Mouse (Mus musculus) stomach, embryonic 14.5 days (tissue): ENCODE measurements around the gene Cubn. TPM values are rescaled to one million over a fixed set of nuclear protein-coding genes. Genes with fewer than 3 reads are reported as not detected.

ENCODE experiments used
- ATAC-seq: fragments of 200-750 bp; cut with Nextera tagmentation; 2 replicates; pipeline ENCODE4 v1.8.0; 2017; ENCODE audit warnings: low read depth, moderate TSS enrichment; ENCODE audit not compliant: insufficient number of reproducible peaks, insufficient read depth, low FRiP score
- H3K27ac ChIP-seq: fragments of 300-500 bp; sonication (generic); 2 replicates; pipeline ENCODE4 v1.5.1; 2014; ENCODE audit warnings: mild to moderate bottlenecking, low read length, moderate library complexity, mixed read lengths
- H3K27me3 ChIP-seq: fragments of 300-500 bp; sonication (generic); 2 replicates; pipeline ENCODE4 v1.6.1; 2014; ENCODE audit warnings: low read length, control low read depth, mixed read lengths; ENCODE audit not compliant: control insufficient read depth, insufficient read depth
- H3K36me3 ChIP-seq: fragments of 300-500 bp; sonication (generic); 2 replicates; pipeline ENCODE4 v1.6.1; 2014; ENCODE audit warnings: mild to moderate bottlenecking, control low read depth, low read length, moderate library complexity, mixed read lengths; ENCODE audit not compliant: control insufficient read depth, insufficient read depth
- H3K4me1 ChIP-seq: fragments of 300-500 bp; sonication (generic); 2 replicates; pipeline ENCODE4 v1.6.1; 2014; ENCODE audit warnings: low read length, control low read depth, mixed read lengths; ENCODE audit not compliant: control insufficient read depth, insufficient read depth
- H3K4me2 ChIP-seq: fragments of 300-500 bp; sonication (generic); replicated peaks from 2 replicates; pipeline ENCODE4 v1.6.1; 2014; ENCODE audit warnings: low read depth, low read length, control low read depth
- H3K4me3 ChIP-seq: fragments of 300-500 bp; sonication (generic); 2 replicates; pipeline ENCODE4 v1.5.1; 2014; ENCODE audit warnings: low read depth, low read length, control low read depth
- H3K9ac ChIP-seq: fragments of 300-500 bp; sonication (generic); replicated peaks from 2 replicates; pipeline ENCODE4 v1.6.1; 2014; ENCODE audit warnings: low read depth, mild to moderate bottlenecking, control low read depth, low read length, moderate library complexity, mixed read lengths
- H3K9me3 ChIP-seq: fragments of 300-500 bp; sonication (generic); 2 replicates; pipeline ENCODE4 v1.6.1; 2016; ENCODE audit warnings: low read depth, low read length, control low read depth; ENCODE audit not compliant: control insufficient read depth
- WGBS: fragments of 180-500 bp; shearing (Covaris S2); extraction: QIAGEN DNeasy Blood & Tissue Kit; methylation state at CpG from one replicate; pipeline ENCODE4 v1.1.7; 2014; 5-methylcytosine and 5-hydroxymethylcytosine counted together
- polyA plus RNA-seq: library from polyadenylated mRNA; unstranded; fragments of >200 nt; fragmentation: Nextera tagmentation; extraction: Ambion mirVana; gene quantifications from 2 replicates; pipeline ENCODE4 v1.2.1, GENCODE M21; 2014

Cubn gene
- polyA plus RNA-seq, 1 experiment from 2014 or later: 0.04 TPM

GRCm38 (mm10) chr2:13470108-13470507 is 21.5 kb downstream of the Cubn start:
- Histone ChIP-seq H3K4me2 (no peak overlapping the region), H3K36me3 (no peaks in the 10 kb centered on the region), H3K9me3 (no peaks in the 10 kb centered on the region), H3K27ac (no peak overlapping the region), H3K27me3 (no peaks in the 10 kb centered on the region), H3K4me1 (no peaks in the 10 kb centered on the region), H3K9ac (no peak overlapping the region), H3K4me3 (no peak overlapping the region)
- WGBS: 83% methylated on average over 3 of the region's 3 CpGs
- ATAC-seq: no peak

- Histone ChIP-seq H3K9ac (no peak overlapping the region), H3K27ac (no peak overlapping the region), H3K4me2 (no peak overlapping the region), H3K4me3 (no peak overlapping the region), H3K4me1 (no peaks in the 10 kb centered on the region), H3K9me3 (no peaks in the 10 kb centered on the region), H3K27me3 (no peaks in the 10 kb centered on the region), H3K36me3 (no peaks in the 10 kb centered on the region)
- 77% methylated on average over 4 of the region's 4 CpGs for WGBS
- no peak for ATAC-seq
These were observed 22.0 kb downstream of the Cubn start for GRCm38 (mm10) chr2:13469641-13470040.

GRCm38 (mm10) chr2:13466685-13467084 is 24.9 kb downstream of the Cubn start:
- H3K9me3 ChIP-seq: no peaks in the 10 kb centered on the region
- H3K4me2 ChIP-seq: no peak overlapping the region
- H3K4me1 ChIP-seq: no peaks in the 10 kb centered on the region
- WGBS: 85% methylated on average over 3 of the region's 3 CpGs
- H3K4me3 ChIP-seq: no peak overlapping the region
- no peak overlapping the region for H3K27ac ChIP-seq
- no peaks in the 10 kb centered on the region for H3K27me3 ChIP-seq
- no peak for ATAC-seq
- H3K36me3 ChIP-seq: no peaks in the 10 kb centered on the region
- H3K9ac ChIP-seq: no peak overlapping the region

- no peak for ATAC-seq
- 67% methylated on average over 2 of the region's 2 CpGs for WGBS
These were observed 33.5 kb downstream of the Cubn start for GRCm38 (mm10) chr2:13458088-13458487.

GRCm38 (mm10) chr2:13456821-13457220 is 34.8 kb downstream of the Cubn start:
- no peak overlapping the region for H3K27ac ChIP-seq
- no peaks in the 10 kb centered on the region for H3K9me3 ChIP-seq
- H3K9ac ChIP-seq: no peak overlapping the region
- no peak for ATAC-seq
- H3K36me3 ChIP-seq: no peaks in the 10 kb centered on the region
- H3K4me3 ChIP-seq: no peak overlapping the region
- no peak overlapping the region for H3K4me2 ChIP-seq
- no peaks in the 10 kb centered on the region for H3K27me3 ChIP-seq
- WGBS: 74% methylated on average over 1 of the region's 1 CpGs
- H3K4me1 ChIP-seq: peaks cover 7% of the 10 kb centered on the region; the same call in 1 of the 2 replicates

More at GRCm38 (mm10) chr2:13458088-13458487, 33.5 kb downstream of the Cubn start:
- H3K4me1 ChIP-seq: no peaks in the 10 kb centered on the region
- no peak overlapping the region for H3K4me2 ChIP-seq
- H3K27ac ChIP-seq: no peak overlapping the region
- no peak overlapping the region for H3K9ac ChIP-seq
- H3K27me3 ChIP-seq: no peaks in the 10 kb centered on the region
- no peak overlapping the region for H3K4me3 ChIP-seq
- H3K36me3 ChIP-seq: no peaks in the 10 kb centered on the region
- H3K9me3 ChIP-seq: no peaks in the 10 kb centered on the region

- Histone ChIP-seq H3K9me3 (no peaks in the 10 kb centered on the region), H3K4me1 (peaks cover 10% of the 10 kb centered on the region; the same call in 1 of the 2 replicates), H3K9ac (no peak overlapping the region), H3K4me3 (no peak overlapping the region), H3K4me2 (no peak overlapping the region), H3K27me3 (no peaks in the 10 kb centered on the region), H3K27ac (peak overlapping the region; percentile 48; the same call in 1 of the 2 replicates), H3K36me3 (no peaks in the 10 kb centered on the region)
- WGBS: 47% methylated on average over 13 of the region's 13 CpGs
- no peak for ATAC-seq
These were observed 39.8 kb downstream of the Cubn start for GRCm38 (mm10) chr2:13451495-13452491.

GRCm38 (mm10) chr2:13450895-13451294 is 40.7 kb downstream of the Cubn start:
- no peaks in the 10 kb centered on the region for H3K36me3 ChIP-seq
- no peak overlapping the region for H3K4me2 ChIP-seq
- H3K9me3 ChIP-seq: no peaks in the 10 kb centered on the region
- no peaks in the 10 kb centered on the region for H3K27me3 ChIP-seq
- no peak for ATAC-seq
- no peak overlapping the region for H3K9ac ChIP-seq
- no peak overlapping the region for H3K27ac ChIP-seq
- no peak overlapping the region for H3K4me3 ChIP-seq
- 66% methylated on average over 3 of the region's 3 CpGs for WGBS
- H3K4me1 ChIP-seq: peaks cover 10% of the 10 kb centered on the region; the same call in 1 of the 2 replicates

- no peak for ATAC-seq
- Histone ChIP-seq H3K9me3 (no peaks in the 10 kb centered on the region), H3K4me3 (no peak overlapping the region), H3K27me3 (no peaks in the 10 kb centered on the region), H3K27ac (no peak overlapping the region), H3K9ac (no peak overlapping the region), H3K36me3 (no peaks in the 10 kb centered on the region), H3K4me2 (no peak overlapping the region), H3K4me1 (peaks cover 10% of the 10 kb centered on the region; the same call in 1 of the 2 replicates)
- WGBS: 61% methylated on average over 2 of the region's 2 CpGs
These were observed 41.1 kb downstream of the Cubn start for GRCm38 (mm10) chr2:13450470-13450869.
